Mouse (Mus musculus) left cerebral cortex, postnatal 36 days (tissue): Measurements from ENCODE around the gene 3830417A13Rik. TPM values are rescaled to one million over a fixed set of nuclear protein-coding genes. Genes with fewer than 3 reads are reported as not detected.

Source experiments
- DNase-seq, 2 experiments: peaks; one replicate each; pipeline ENCODE4 v3.0.0; 2021 to 2022; ENCODE audit warnings: low spot score in 2 of 2, mixed read lengths in 1 of 2
- intact Hi-C: fragments of 180-260 bp; cut with DNase I; formaldehyde crosslinking; loops from one replicate; pipeline ENCODE4 v1.15.1; 2025
- total RNA-seq, 2 experiments: library from RNA; stranded (reverse); gene quantifications; 2 replicates each; pipeline ENCODE4 v1.2.3; 2021

The 3830417A13Rik gene
- not detected for total RNA-seq

DNA sequence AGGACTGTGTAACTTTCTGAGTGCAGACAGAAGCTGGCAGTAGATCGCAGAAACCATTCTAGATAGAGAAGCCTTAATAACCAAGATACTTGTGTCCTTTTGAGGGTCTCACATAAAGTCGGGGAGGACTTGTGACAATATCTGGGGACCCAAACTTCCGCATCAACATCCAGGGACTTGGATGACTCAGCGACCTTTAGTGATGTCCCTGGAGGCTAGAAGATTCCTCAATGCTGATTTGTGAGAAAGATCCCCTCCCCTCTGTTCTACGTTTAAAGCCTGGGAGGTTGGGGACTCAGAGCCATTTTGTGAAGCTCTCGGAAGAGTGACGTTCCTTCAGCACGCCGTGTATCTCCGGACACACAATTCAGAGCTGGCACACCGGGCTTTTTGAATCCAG is at the start of gene 3830417A13Rik:
TSS of gene 3830417A13Rik (plus strand) at position 301 of the 400 bp plus-strand sequence.
- no peak for DNase-seq
- intact Hi-C loops, result no loop called here

DNA sequence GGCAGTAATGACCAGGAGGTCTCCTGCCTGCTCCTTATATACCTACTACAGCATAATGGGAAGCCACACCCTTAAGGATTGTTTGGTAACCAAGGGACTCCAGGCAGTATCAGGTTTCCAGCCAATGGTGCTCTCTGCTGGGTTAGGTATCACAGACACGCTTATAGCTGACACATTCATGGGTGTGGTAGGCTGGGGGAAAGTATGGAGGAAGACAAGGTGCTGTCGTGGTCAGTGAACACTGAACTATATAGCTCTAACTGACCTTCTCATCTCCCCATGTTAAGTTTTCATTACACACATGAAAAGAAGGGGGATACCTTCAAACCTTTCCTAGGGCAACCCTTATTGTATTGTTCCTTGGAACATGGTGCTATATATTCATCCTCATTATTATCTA is 21.2 kb upstream of the 3830417A13Rik start, which contains the start of gene Gm6760:
TSS of gene Gm6760 (minus strand) at position 101 of the 400 bp plus-strand sequence.
- intact Hi-C loops, result no loop called here
- no peak for DNase-seq

DNA sequence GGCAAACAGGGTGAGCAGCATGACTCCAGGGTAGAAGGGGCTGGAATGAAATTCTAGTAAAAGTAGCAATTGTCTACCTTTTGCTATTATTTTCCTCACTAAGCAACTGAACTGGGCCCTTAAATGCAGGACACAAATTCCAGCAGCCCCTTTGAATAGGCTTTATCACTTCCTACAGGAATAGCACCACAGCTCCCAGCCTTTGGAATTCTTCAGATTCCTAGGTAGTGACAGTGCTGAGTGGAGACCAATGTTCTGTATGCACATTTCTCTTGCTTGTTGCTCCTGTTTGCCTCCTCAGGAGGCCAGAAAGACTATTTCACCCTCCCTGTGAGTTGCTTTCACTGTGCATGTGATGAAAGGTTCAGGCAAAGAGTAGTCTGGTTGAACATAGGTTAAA is 7.9 kb downstream of the 3830417A13Rik start:
- no peak for DNase-seq
- intact Hi-C loops, result no loop called here

Other genes starting within 250 kb of the 3830417A13Rik start
- not detected for gene Gm6760, start 21.4 kb upstream of the 3830417A13Rik start, total RNA-seq
- gene Slitrk4, start 103.4 kb downstream of the 3830417A13Rik start, total RNA-seq, result 10 to 100 TPM; 60.0 to 63.1 TPM